Mouse (Mus musculus) C2C12 (cell line): ENCODE measurements around the gene Socs2. TPM values are rescaled to one million over a fixed set of nuclear protein-coding genes. Genes with fewer than 3 reads are reported as not detected.

Experiments
- H3K27me3 ChIP-seq: one replicate; pipeline ENCODE4 v1.6.1; 2011; ENCODE audit not compliant: control insufficient read depth, insufficient read depth, insufficient read length
- H3K36me3 ChIP-seq: one replicate; pipeline ENCODE4 v1.6.1; 2011; ENCODE audit not compliant: control insufficient read depth, insufficient read depth
- H3K4me3 ChIP-seq: one replicate; pipeline ENCODE4 v1.5.1; 2011; ENCODE audit warnings: mild to moderate bottlenecking, control low read depth; ENCODE audit not compliant: poor library complexity, insufficient read depth, severe bottlenecking
- H3K79me2 ChIP-seq: one replicate; pipeline ENCODE4 v1.6.1; 2011; ENCODE audit not compliant: control insufficient read depth, insufficient read depth
- H3K79me3 ChIP-seq: one replicate; pipeline ENCODE4 v1.6.1; 2011; ENCODE audit warnings: low read depth, control low read depth
- H3ac ChIP-seq: one replicate; pipeline ENCODE3; 2011; ENCODE audit warnings: low read depth; ENCODE audit not compliant: control insufficient read depth, insufficient read length
- CEBPB ChIP-seq: IDR thresholded peaks from one replicate; pipeline ENCODE4 v1.6.1; 2011; ENCODE audit warnings: low read depth, mild to moderate bottlenecking, control low read depth, moderate library complexity
- CTCF ChIP-seq: IDR thresholded peaks from one replicate; pipeline ENCODE4 v1.5.1; 2011; ENCODE audit not compliant: control insufficient read depth, insufficient read depth, insufficient read length
- FOSL1 ChIP-seq: IDR thresholded peaks from one replicate; pipeline ENCODE4 v1.8.0; 2011; ENCODE audit warnings: mild to moderate bottlenecking, low read length; ENCODE audit not compliant: poor library complexity, insufficient read depth, severe bottlenecking
- MAX ChIP-seq: IDR thresholded peaks from one replicate; pipeline ENCODE4 v1.6.1; 2011; ENCODE audit warnings: mild to moderate bottlenecking, control low read depth
- MYOD1 ChIP-seq: IDR thresholded peaks from one replicate; pipeline ENCODE4 v1.6.1; 2011; ENCODE audit warnings: low read depth; ENCODE audit not compliant: control insufficient read depth, insufficient read length
- MYOG ChIP-seq: IDR thresholded peaks from one replicate; pipeline ENCODE4 v1.6.1; 2011; ENCODE audit not compliant: control insufficient read depth, insufficient read length; ENCODE audit errors: extremely low read depth
- USF1 ChIP-seq: IDR thresholded peaks from one replicate; pipeline ENCODE4 v1.6.1; 2011; ENCODE audit warnings: low read depth, mild to moderate bottlenecking, control low read depth, moderate library complexity
- polyA plus RNA-seq: library from polyadenylated mRNA; unstranded; fragments of >200 nt; fragmentation: generic; extraction: Trizol; gene quantifications from one replicate; pipeline ENCODE4 v1.2.1, GENCODE M21; 2012; ENCODE audit warnings: missing spikeins

The Socs2 gene
- polyA plus RNA-seq, 1 experiment: 21.6 TPM

- TF ChIP-seq USF1 (no peak), MYOD1 (no peak)
- Histone ChIP-seq H3ac (no peak overlapping the region), H3K4me3 (no peak overlapping the region), H3K36me3 (no peaks in the 10 kb centered on the region), H3K79me2 (no peaks in the 10 kb centered on the region), H3K79me3 (no peaks in the 10 kb centered on the region), H3K27me3 (no peaks in the 10 kb centered on the region)
These were observed 28.4 kb upstream of the Socs2 start for GRCm38 (mm10) chr10:95445104-95446056.

- no peaks in the 10 kb centered on the region for H3K36me3 ChIP-seq
- no peaks in the 10 kb centered on the region for H3K27me3 ChIP-seq
- no peaks in the 10 kb centered on the region for H3K79me3 ChIP-seq
- no peaks in the 10 kb centered on the region for H3K79me2 ChIP-seq
- H3K4me3 ChIP-seq: no peak overlapping the region
- no peak overlapping the region for H3ac ChIP-seq
- TF ChIP-seq CTCF (no peak), MYOG (no peak), CEBPB (no peak), MYOD1 (no peak), FOSL1 (no peak), MAX (no peak), USF1 (no peak)
These were observed 25.4 kb upstream of the Socs2 start for GRCm38 (mm10) chr10:95442334-95442733.

- Histone ChIP-seq H3K79me2 (no peaks in the 10 kb centered on the region), H3K36me3 (no peaks in the 10 kb centered on the region), H3ac (no peak overlapping the region), H3K27me3 (no peaks in the 10 kb centered on the region), H3K4me3 (no peak overlapping the region), H3K79me3 (no peaks in the 10 kb centered on the region)
- TF ChIP-seq USF1 (no peak), MYOG (no peak), MAX (no peak), CTCF (no peak), CEBPB (no peak), MYOD1 (no peak), FOSL1 (no peak)
These were observed 23.6 kb upstream of the Socs2 start for GRCm38 (mm10) chr10:95440566-95440965.

GRCm38 (mm10) chr10:95439718-95440339 lies 22.8 kb upstream of the Socs2 start:
- no peaks in the 10 kb centered on the region for H3K79me2 ChIP-seq

GRCm38 (mm10) chr10:95438941-95439340 lies 22.0 kb upstream of the Socs2 start:
- H3K79me2 ChIP-seq: no peaks in the 10 kb centered on the region
- TF ChIP-seq USF1 (no peak), FOSL1 (no peak), MAX (no peak), CEBPB (no peak), MYOG (no peak), MYOD1 (no peak), CTCF (no peak)

More at GRCm38 (mm10) chr10:95439718-95440339, 22.8 kb upstream of the Socs2 start:
- H3K79me3 ChIP-seq: no peaks in the 10 kb centered on the region
- no peaks in the 10 kb centered on the region for H3K36me3 ChIP-seq
- TF ChIP-seq CEBPB (no peak), MYOD1 (peak; percentile 75), CTCF (no peak)
- H3ac ChIP-seq: no peak overlapping the region
- H3K27me3 ChIP-seq: no peaks in the 10 kb centered on the region
- H3K4me3 ChIP-seq: no peak overlapping the region

GRCm38 (mm10) chr10:95430271-95430670 lies 13.3 kb upstream of the Socs2 start:
- Histone ChIP-seq H3K79me2 (no peaks in the 10 kb centered on the region), H3K27me3 (no peaks in the 10 kb centered on the region), H3K36me3 (no peaks in the 10 kb centered on the region), H3ac (no peak overlapping the region), H3K79me3 (no peaks in the 10 kb centered on the region), H3K4me3 (no peak overlapping the region)
- TF ChIP-seq MYOG (no peak), MAX (no peak), CTCF (no peak), USF1 (no peak), MYOD1 (no peak), CEBPB (no peak), FOSL1 (no peak)

More at GRCm38 (mm10) chr10:95438941-95439340, 22.0 kb upstream of the Socs2 start:
- no peaks in the 10 kb centered on the region for H3K79me3 ChIP-seq
- no peak overlapping the region for H3ac ChIP-seq
- no peak overlapping the region for H3K4me3 ChIP-seq
- no peaks in the 10 kb centered on the region for H3K36me3 ChIP-seq
- H3K27me3 ChIP-seq: no peaks in the 10 kb centered on the region
